Mouse (Mus musculus) testis, adult 2 months (tissue): Measurements from ENCODE around the gene Pcnx2.

Experiments used
- CTCF ChIP-seq: fragments of 200-500 bp; IDR thresholded peaks from 2 replicates; pipeline ENCODE4 v1.5.1; 2012; ENCODE audit warnings: low read depth, mild to moderate bottlenecking, inconsistent platforms, low read length, moderate library complexity; ENCODE audit not compliant: control insufficient read depth, insufficient read depth, insufficient replicate concordance
- POLR2A ChIP-seq: fragments of 200-500 bp; IDR thresholded peaks from 2 replicates; pipeline ENCODE4 v1.6.1; 2012; ENCODE audit warnings: low read depth, mild to moderate bottlenecking, inconsistent platforms, low read length, moderate library complexity; ENCODE audit not compliant: control insufficient read depth

GRCm38 (mm10) chr8:125818796-125819195, 79.3 kb downstream of the Pcnx2 start:
- TF ChIP-seq CTCF: no peak
- TF ChIP-seq POLR2A: no peak
